Mouse (Mus musculus) adipose tissue, adult 10 weeks (tissue): Measurements from ENCODE around the gene Mapkap1. TPM values are rescaled to one million over a fixed set of nuclear protein-coding genes. Genes with fewer than 3 reads are reported as not detected.

Source experiments
- polyA plus RNA-seq: library from polyadenylated mRNA; stranded (reverse); fragments of 350-450 nt; fragmentation: Illumina TruSeq; extraction: RNeasy Lipid Tissue Mini Kit (QIAGEN cat#74804); gene quantifications from one replicate; pipeline ENCODE4 v1.2.3, GENCODE M21; 2014; ENCODE audit warnings: low read depth, low replicate concordance

The Mapkap1 gene
- 52.8 TPM for polyA plus RNA-seq

GRCm38 (mm10) chr2:34406601-34407464 is at the start of gene Mapkap1:
Mapkap1 (plus strand) TSS chr2:34406771.

DNA sequence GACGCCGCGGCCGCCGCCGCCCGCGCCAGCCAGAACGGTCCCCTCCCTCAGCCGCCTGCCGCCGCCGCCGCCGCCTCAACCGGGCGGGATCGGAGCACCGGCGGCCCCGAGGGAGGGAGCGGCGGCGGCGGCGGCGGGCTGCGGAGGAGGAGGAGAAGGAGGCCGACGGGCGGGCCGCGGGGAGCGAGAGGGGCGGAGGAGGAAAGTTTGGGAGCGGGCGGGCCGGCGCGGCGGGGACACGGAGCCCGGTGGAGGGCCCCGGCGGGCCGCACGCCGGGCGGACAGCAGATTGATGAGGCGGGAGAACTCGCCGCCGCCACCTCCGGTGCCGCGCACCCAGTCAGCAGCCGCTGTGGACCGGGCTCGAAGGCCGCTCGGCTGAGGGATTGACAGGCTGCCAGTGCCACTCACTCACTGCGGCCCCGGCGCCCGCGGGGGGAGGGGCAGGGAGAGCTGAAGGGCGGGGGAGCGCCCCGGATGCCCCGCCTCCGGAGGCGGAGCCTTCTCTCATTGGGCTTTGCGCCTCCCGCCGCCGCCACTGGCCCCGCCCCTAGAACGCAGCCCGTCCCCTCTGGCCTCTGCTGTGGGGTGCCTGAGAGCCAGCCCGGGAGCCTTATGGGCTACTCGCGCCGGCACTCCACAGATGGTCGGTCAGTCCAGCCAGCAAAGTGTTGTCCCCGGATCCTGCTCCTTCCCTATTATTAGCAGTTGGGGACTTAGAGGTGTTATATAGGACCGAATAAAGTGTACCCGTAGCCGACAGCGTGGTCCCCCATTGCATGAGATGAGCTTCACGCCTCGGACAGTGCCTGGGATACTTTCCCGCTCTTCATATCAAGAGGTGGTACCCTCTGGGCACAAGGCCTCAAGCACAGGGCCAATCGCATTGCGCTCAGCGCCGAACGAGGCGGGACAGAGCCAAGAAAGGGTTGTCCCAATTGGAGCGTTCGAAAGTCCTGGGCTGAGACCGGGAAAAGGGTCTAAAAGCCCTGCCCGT is 34.0 kb upstream of the Mapkap1 start, which contains the start of gene Pbx3:
TSS of gene Pbx3 (minus strand) at position 838 of the 997 bp plus-strand sequence.

Other genes starting within 250 kb of the Mapkap1 start
- 9.0 TPM for gene Pbx3, start 33.6 kb upstream of the Mapkap1 start, polyA plus RNA-seq